Mouse (Mus musculus) CH12.LX (cell line): ENCODE data around the gene Edc3.

Experiments
- CHD2 ChIP-seq: IDR thresholded peaks from 2 replicates; pipeline ENCODE4 v1.6.1; 2011; ENCODE audit warnings: low read length, improper control_type of control experiment
- CTCF ChIP-seq, 2 experiments: IDR thresholded peaks in 1 of 2; conservative IDR thresholded peaks in 1 of 2; 2 replicates each; pipeline ENCODE4 v1.5.1; 2011 to 2012; ENCODE audit warnings: low read depth in 2 of 2, low read length in 2 of 2, improper control_type of control experiment in 1 of 2, inconsistent platforms in 1 of 2, mild to moderate bottlenecking in 1 of 2, moderate library complexity in 1 of 2
- ELF1 ChIP-seq: IDR thresholded peaks from 2 replicates; pipeline ENCODE4 v1.6.1; 2014; ENCODE audit warnings: low read depth, mild to moderate bottlenecking, inconsistent platforms, low read length, improper control_type of control experiment
- EP300 ChIP-seq: IDR thresholded peaks from 2 replicates; pipeline ENCODE4 v1.6.1; 2011; ENCODE audit warnings: low read length, improper control_type of control experiment
- ETS1 ChIP-seq: conservative IDR thresholded peaks from 2 replicates; pipeline ENCODE4 v1.6.1; 2012; ENCODE audit warnings: low read depth, mild to moderate bottlenecking, inconsistent platforms, low read length, improper control_type of control experiment, moderate library complexity
- MAFK ChIP-seq: IDR thresholded peaks from 2 replicates; pipeline ENCODE4 v1.6.1; 2011; ENCODE audit warnings: low read length, improper control_type of control experiment; ENCODE audit not compliant: insufficient replicate concordance
- MAX ChIP-seq: IDR thresholded peaks from 2 replicates; pipeline ENCODE4 v1.6.1; 2011; ENCODE audit warnings: low read length, improper control_type of control experiment
- POLR2A ChIP-seq: IDR thresholded peaks from 2 replicates; pipeline ENCODE4 v1.6.1; 2011; ENCODE audit warnings: low read depth, mild to moderate bottlenecking, improper control_type of control experiment, low read length
- RAD21 ChIP-seq: IDR thresholded peaks from 2 replicates; pipeline ENCODE4 v1.6.1; 2011; ENCODE audit warnings: low read depth, mild to moderate bottlenecking, low read length, improper control_type of control experiment, moderate library complexity
- RCOR1 ChIP-seq: conservative IDR thresholded peaks from 2 replicates; pipeline ENCODE4 v1.6.1; 2012; ENCODE audit warnings: low read depth, mild to moderate bottlenecking, inconsistent platforms, low read length, improper control_type of control experiment
- SMC3 ChIP-seq: IDR thresholded peaks from 2 replicates; pipeline ENCODE4 v1.6.1; 2011; ENCODE audit warnings: low read depth, low read length, improper control_type of control experiment
- TCF12 ChIP-seq: IDR thresholded peaks from 2 replicates; pipeline ENCODE4 v1.6.1; 2014; ENCODE audit warnings: low read depth, mild to moderate bottlenecking, inconsistent platforms, low read length, improper control_type of control experiment
- ZMIZ1 ChIP-seq: IDR thresholded peaks from 2 replicates; pipeline ENCODE4 v1.6.1; 2012; ENCODE audit warnings: low read depth, mild to moderate bottlenecking, inconsistent platforms, low read length, improper control_type of control experiment

DNA sequence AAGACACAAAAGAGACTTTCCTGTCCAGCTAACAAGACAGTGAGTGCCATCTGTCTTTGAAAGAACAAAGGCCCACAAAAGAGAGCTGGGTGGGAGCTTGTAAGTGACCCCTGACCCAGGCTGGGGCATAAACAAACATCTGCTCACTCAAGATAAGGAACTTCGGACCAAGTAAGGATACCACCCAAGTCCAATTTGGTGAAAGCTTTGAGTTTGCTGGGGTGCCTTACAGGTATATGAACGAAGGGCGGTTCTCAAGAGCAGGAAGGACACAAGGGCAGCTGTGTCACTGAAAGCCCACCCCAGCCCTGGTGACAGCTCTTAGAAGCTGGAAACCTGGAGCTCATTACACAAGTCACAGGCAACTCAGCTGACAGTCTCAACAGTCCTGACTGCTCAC lies 65.4 kb downstream of the Edc3 start:
- TF ChIP-seq POLR2A (no peak), ZMIZ1 (no peak), CTCF (conservative IDR thresholded peaks at IDR 0.05 in 1 of 2, IDR thresholded peaks at IDR 0.05 in 1 of 2; ENCODE audit: low read depth in 2 of 2, low read length in 2 of 2) (no peak), TCF12 (no peak), ELF1 (no peak), ETS1 (no peak), RCOR1 (no peak), MAX (no peak), CHD2 (no peak), MAFK (no peak), EP300 (no peak), RAD21 (no peak), SMC3 (no peak)
